Mouse (Mus musculus): ENCODE results near the gene Fubp3.
A peak's percentile ranks its signal among the peaks of the same experiment; 100 is the strongest.
"Not testable (repeated sequence)": the region's sequence is repeated elsewhere in the genome, so short reads cannot be mapped to it uniquely, and the experiment has no call there.

Fubp3 gene

GRCm38 (mm10) chr2:31572051-31572914, at the start of gene Fubp3:
Gene Fubp3 (plus strand): TSS chr2:31572651.
- peak; percentile 93 to 94 for DNase-seq (ENCODE audit: low spot score in 2 of 2)

- no peak for DNase-seq (ENCODE audit: low spot score in 2 of 2)
These were observed 47.8 kb upstream of the Fubp3 start for GRCm38 (mm10) chr2:31524641-31525040.

GRCm38 (mm10) chr2:31525778-31526177, 46.7 kb upstream of the Fubp3 start:
- DNase-seq (ENCODE audit: low spot score in 2 of 2) = no peak

GRCm38 (mm10) chr2:31530201-31530600, 42.2 kb upstream of the Fubp3 start:
- DNase-seq (ENCODE audit: low spot score in 2 of 2) = no peak

GRCm38 (mm10) chr2:31537054-31537453, 35.4 kb upstream of the Fubp3 start:
- peak in 1 of 2 experiments; percentile 62 for DNase-seq (ENCODE audit: low spot score in 2 of 2)

- no peak for DNase-seq (ENCODE audit: low spot score in 2 of 2)
These were observed 33.7 kb upstream of the Fubp3 start for GRCm38 (mm10) chr2:31538745-31539144.

- no peak for DNase-seq (ENCODE audit: low spot score in 2 of 2)
These were observed 30.9 kb upstream of the Fubp3 start for GRCm38 (mm10) chr2:31541581-31541980.

- DNase-seq (ENCODE audit: low spot score in 2 of 2) = no peak
These were observed 24.7 kb upstream of the Fubp3 start for GRCm38 (mm10) chr2:31547726-31548125.

GRCm38 (mm10) chr2:31550503-31550902, 21.9 kb upstream of the Fubp3 start:
- no peak for DNase-seq (ENCODE audit: low spot score in 2 of 2)

- not testable (repeated sequence) for DNase-seq (ENCODE audit: low spot score in 2 of 2)
These were observed 21.1 kb upstream of the Fubp3 start for GRCm38 (mm10) chr2:31551351-31551750.

- DNase-seq (ENCODE audit: low spot score in 2 of 2) = no peak
These were observed 20.5 kb upstream of the Fubp3 start for GRCm38 (mm10) chr2:31551971-31552370.

GRCm38 (mm10) chr2:31554619-31555018, 17.8 kb upstream of the Fubp3 start:
- DNase-seq (ENCODE audit: low spot score in 2 of 2) = no peak

GRCm38 (mm10) chr2:31572915-31573635, 624 bp downstream of the Fubp3 start:
- no peak for DNase-seq (ENCODE audit: low spot score in 2 of 2)

GRCm38 (mm10) chr2:31581617-31582016, 9.2 kb downstream of the Fubp3 start:
- no peak for DNase-seq (ENCODE audit: low spot score in 2 of 2)

GRCm38 (mm10) chr2:31591799-31592484, 19.5 kb downstream of the Fubp3 start:
- DNase-seq (ENCODE audit: low spot score in 2 of 2) = no peak

GRCm38 (mm10) chr2:31607555-31607954, 35.1 kb downstream of the Fubp3 start:
- DNase-seq (ENCODE audit: low spot score in 2 of 2) = no peak

- no peak for DNase-seq (ENCODE audit: low spot score in 2 of 2)
These were observed 37.4 kb downstream of the Fubp3 start for GRCm38 (mm10) chr2:31609859-31610261.

- no peak for DNase-seq (ENCODE audit: low spot score in 2 of 2)
These were observed 38.5 kb downstream of the Fubp3 start for GRCm38 (mm10) chr2:31610922-31611321.

GRCm38 (mm10) chr2:31611400-31611799, 38.9 kb downstream of the Fubp3 start:
- DNase-seq (ENCODE audit: low spot score in 2 of 2) = no peak

- DNase-seq (ENCODE audit: low spot score in 2 of 2) = no peak
These were observed 40.2 kb downstream of the Fubp3 start for GRCm38 (mm10) chr2:31612627-31613026.

GRCm38 (mm10) chr2:31613781-31614180, 41.3 kb downstream of the Fubp3 start:
- DNase-seq (ENCODE audit: low spot score in 2 of 2) = no peak

- DNase-seq (ENCODE audit: low spot score in 2 of 2) = no peak
These were observed 46.2 kb downstream of the Fubp3 start for GRCm38 (mm10) chr2:31618484-31619161.

All from urinary bladder, postnatal 4 days (tissue).